Mouse (Mus musculus): ENCODE measurements around the gene Ccdc82. TPM values are rescaled to one million over a fixed set of nuclear protein-coding genes. Genes with fewer than 3 reads are reported as not detected.

The Ccdc82 gene
- total and polyA plus RNA-seq, 3 experiments: 9.5 to 11.9 (median 11.3) TPM

- Histone ChIP-seq H3K9ac (ENCODE audit: insufficient read depth, low read depth) (no peak overlapping the region), H3K79me2 (replicated peaks; ENCODE audit: control insufficient read depth, extremely low read depth, insufficient read depth, poor library complexity, severe bottlenecking) (peaks cover 23% of the 10 kb centered on the region), H3K4me2 (ENCODE audit: insufficient read depth, low read depth, poor library complexity, severe bottlenecking) (no peak overlapping the region), H3K4me1 (ENCODE audit: control insufficient read depth in 1 of 2, insufficient read depth in 2 of 2) (peaks cover 7 to 54% of the 10 kb centered on the region in 2 experiments), H3K27ac (ENCODE audit: insufficient read depth, low read depth) (no peak overlapping the region), H3K36me3 (replicated peaks in 1 of 2; ENCODE audit: control insufficient read depth in 1 of 2, insufficient read depth in 1 of 2, low read length in 1 of 2) (peaks cover 3 to 15% of the 10 kb centered on the region in 2 experiments), H3K4me3 (replicated peaks in 1 of 3; ENCODE audit: low read depth in 2 of 3, low read length in 2 of 3, poor library complexity in 1 of 3) (no peak overlapping the region), H3K9me3 (replicated peaks; ENCODE audit: low read length) (no peaks in the 10 kb centered on the region), H3K27me3 (replicated peaks) (no peaks in the 10 kb centered on the region)
- dilution Hi-C loops (cut with MboI; ENCODE audit: extremely low pct_ligation_motif_present, extremely low pct_unique_long_range_greater_than_20kb, low sequenced_read_pairs) (no loop called here), in situ Hi-C loops (cut with MboI; ENCODE audit: low pct_ligation_motif_present, low pct_unique_long_range_greater_than_20kb, low sequenced_read_pairs) (no loop called here)
- DNase-seq (ENCODE audit: extremely low read depth): no peak
- TF ChIP-seq NELFE (IDR thresholded peaks at IDR 0.05; ENCODE audit: low read depth, low read length) (no peak), MEF2A (IDR thresholded peaks at IDR 0.05; ENCODE audit: borderline replicate concordance, low read depth, low read length) (no peak), HCFC1 (IDR thresholded peaks at IDR 0.05; ENCODE audit: low read depth, low read length) (no peak), CTCF (conservative IDR thresholded peaks at IDR 0.05 in 1 of 2, IDR thresholded peaks at IDR 0.05 in 1 of 2; ENCODE audit: low read depth in 2 of 2, low read length in 2 of 2) (no peak), IRF4 (IDR thresholded peaks at IDR 0.05; ENCODE audit: low read depth, low read length) (no peak), GABPA (IDR thresholded peaks at IDR 0.05; ENCODE audit: insufficient replicate concordance, low read depth, low read length) (no peak), ZC3H11A (IDR thresholded peaks at IDR 0.05; ENCODE audit: low read depth, low read length) (no peak), USF2 (conservative IDR thresholded peaks at IDR 0.05; ENCODE audit: low read depth, low read length) (no peak), TCF12 (IDR thresholded peaks at IDR 0.05; ENCODE audit: low read depth, low read length) (no peak), JUND (conservative IDR thresholded peaks at IDR 0.05; ENCODE audit: low read depth, low read length) (no peak), MYC (IDR thresholded peaks at IDR 0.05; ENCODE audit: low read depth, low read length) (no peak), RAD21 (IDR thresholded peaks at IDR 0.05; ENCODE audit: low read depth, low read length) (no peak), JUN (IDR thresholded peaks at IDR 0.05; ENCODE audit: insufficient read depth, low read depth, low read length) (no peak), KAT2A (IDR thresholded peaks at IDR 0.05; ENCODE audit: insufficient replicate concordance, low read length) (no peak)
Observed at GRCm38 (mm10) chr9:13308718-13309117, 62.0 kb downstream of the Ccdc82 start.

GRCm38 (mm10) chr9:13309807-13310206, 63.1 kb downstream of the Ccdc82 start:
- dilution Hi-C loops (cut with MboI; ENCODE audit: extremely low pct_ligation_motif_present, extremely low pct_unique_long_range_greater_than_20kb, low sequenced_read_pairs): no loop called here
- peaks cover 3 to 43% of the 10 kb centered on the region in 2 experiments for H3K4me1 ChIP-seq (ENCODE audit: control insufficient read depth in 1 of 2, insufficient read depth in 2 of 2)
- no peak overlapping the region for H3K4me3 ChIP-seq (replicated peaks in 1 of 3; ENCODE audit: low read depth in 2 of 3, low read length in 2 of 3, poor library complexity in 1 of 3)
- peaks cover 3 to 20% of the 10 kb centered on the region in 2 experiments for H3K36me3 ChIP-seq (replicated peaks in 1 of 2; ENCODE audit: control insufficient read depth in 1 of 2, insufficient read depth in 1 of 2, low read length in 1 of 2)
- H3K9ac ChIP-seq (ENCODE audit: insufficient read depth, low read depth): no peak overlapping the region
- H3K4me2 ChIP-seq (ENCODE audit: insufficient read depth, low read depth, poor library complexity, severe bottlenecking): no peak overlapping the region
- TF ChIP-seq TCF12 (IDR thresholded peaks at IDR 0.05; ENCODE audit: low read depth, low read length) (no peak), E2F4 (IDR thresholded peaks at IDR 0.05; ENCODE audit: insufficient replicate concordance, low read depth, low read length) (no peak), BHLHE40 (IDR thresholded peaks at IDR 0.05; ENCODE audit: low read depth, low read length) (no peak), EP300 (IDR thresholded peaks at IDR 0.05; ENCODE audit: low read length) (no peak), UBTF (IDR thresholded peaks at IDR 0.05; ENCODE audit: low read depth, low read length) (no peak), JUN (IDR thresholded peaks at IDR 0.05; ENCODE audit: insufficient read depth, low read depth, low read length) (no peak), MXI1 (IDR thresholded peaks at IDR 0.05; ENCODE audit: low read depth, low read length) (no peak), IRF4 (IDR thresholded peaks at IDR 0.05; ENCODE audit: low read depth, low read length) (no peak), ZKSCAN1 (IDR thresholded peaks at IDR 0.05; ENCODE audit: borderline replicate concordance, low read depth, low read length) (no peak)
- no peaks in the 10 kb centered on the region for H3K9me3 ChIP-seq (replicated peaks; ENCODE audit: low read length)
- peaks cover 23% of the 10 kb centered on the region for H3K79me2 ChIP-seq (replicated peaks; ENCODE audit: control insufficient read depth, extremely low read depth, insufficient read depth, poor library complexity, severe bottlenecking)
- no peak for DNase-seq (ENCODE audit: extremely low read depth)
- no peaks in the 10 kb centered on the region for H3K27me3 ChIP-seq (replicated peaks)
- in situ Hi-C loops (cut with MboI; ENCODE audit: low pct_ligation_motif_present, low pct_unique_long_range_greater_than_20kb, low sequenced_read_pairs): no loop called here
- H3K27ac ChIP-seq (ENCODE audit: insufficient read depth, low read depth): no peak overlapping the region
